Mouse (Mus musculus) left cerebral cortex, postnatal 14 days (tissue): ENCODE data around the gene Upk3bl. TPM values are rescaled to one million over a fixed set of nuclear protein-coding genes. Genes with fewer than 3 reads are reported as not detected.

Experiments
- DNase-seq, 2 experiments: peaks; one replicate each; pipeline ENCODE4 v3.0.0; 2021 to 2022; ENCODE audit warnings: low spot score in 2 of 2, mixed read lengths in 1 of 2
- intact Hi-C: fragments of 180-260 bp; cut with DNase I; formaldehyde crosslinking; loops from one replicate; pipeline ENCODE4 v1.15.1; 2025
- long read RNA-seq, 2 experiments: library from polyadenylated mRNA; stranded (forward); transcript quantifications; one replicate each; pipeline ENCODE4 v2.0.0; 2021
- total RNA-seq, 2 experiments: library from RNA; stranded (reverse); gene quantifications; 2 replicates each; pipeline ENCODE4 v1.2.3; 2021

The Upk3bl gene
- not detected for total RNA-seq
- long read RNA-seq, experiment 1 = 0 reads
- long read RNA-seq, experiment 2 = 0 reads

DNA sequence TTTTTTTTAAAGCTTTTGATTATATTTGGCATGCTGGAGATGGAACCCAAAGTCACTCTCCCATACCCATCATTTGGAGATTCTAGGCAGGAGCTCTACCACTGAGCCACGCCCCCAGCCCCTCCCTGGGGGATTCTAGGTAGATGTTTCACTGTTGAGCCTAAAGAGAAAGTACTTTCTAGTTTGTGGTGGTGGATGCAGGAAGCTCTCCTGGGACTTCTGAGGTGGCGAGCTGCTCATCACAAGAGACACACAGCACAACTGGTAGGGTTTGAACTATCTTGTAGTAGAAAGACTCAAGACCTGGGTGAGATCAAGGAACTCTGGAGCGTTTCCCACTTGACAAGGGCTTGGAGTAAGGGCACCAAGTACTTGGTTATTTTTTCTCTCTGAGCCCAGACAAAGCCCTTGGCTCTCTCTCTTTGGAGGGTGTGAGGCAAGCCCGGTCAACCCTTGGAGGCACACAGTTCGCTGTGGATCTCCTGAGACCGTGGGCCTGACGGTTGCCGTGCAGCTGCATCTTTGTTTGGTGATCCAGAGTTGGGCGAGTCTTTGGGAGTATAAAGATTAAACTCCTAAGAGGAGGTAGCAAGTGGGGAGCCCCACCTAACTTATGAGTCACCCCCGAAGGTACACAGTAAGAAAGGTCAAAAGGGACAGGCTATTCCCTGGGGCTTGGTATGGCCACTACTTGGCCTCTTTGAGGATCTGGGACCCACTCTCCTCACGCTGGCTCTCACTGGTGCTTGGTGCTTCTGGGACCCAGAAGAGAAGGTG lies at the start of gene Upk3bl:
Gene Upk3bl (plus strand): TSS at position 192 of the 777 bp plus-strand sequence.
- intact Hi-C loops = no loop called here
- DNase-seq = no peak

DNA sequence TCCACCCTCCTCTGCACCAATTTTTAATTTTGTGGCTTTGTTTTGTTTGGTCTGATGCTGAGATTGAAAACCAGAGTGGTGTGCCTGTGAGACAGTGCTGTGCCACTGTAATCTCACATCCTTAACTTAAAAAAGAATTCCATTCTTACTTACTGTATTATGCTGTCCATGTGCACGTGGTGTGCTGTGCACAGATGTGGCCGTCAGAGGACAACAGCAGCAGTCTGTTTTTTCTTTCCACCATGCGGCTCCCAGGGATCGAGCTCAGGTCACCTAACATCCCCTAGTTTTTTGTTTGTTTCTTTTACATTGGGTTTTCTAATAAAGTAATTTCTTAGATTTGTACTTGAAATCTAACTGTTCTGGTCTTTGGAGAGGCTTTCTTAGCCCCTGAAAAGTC lies 49.8 kb upstream of the Upk3bl start:
- intact Hi-C loops = no loop called here
- no peak for DNase-seq

DNA sequence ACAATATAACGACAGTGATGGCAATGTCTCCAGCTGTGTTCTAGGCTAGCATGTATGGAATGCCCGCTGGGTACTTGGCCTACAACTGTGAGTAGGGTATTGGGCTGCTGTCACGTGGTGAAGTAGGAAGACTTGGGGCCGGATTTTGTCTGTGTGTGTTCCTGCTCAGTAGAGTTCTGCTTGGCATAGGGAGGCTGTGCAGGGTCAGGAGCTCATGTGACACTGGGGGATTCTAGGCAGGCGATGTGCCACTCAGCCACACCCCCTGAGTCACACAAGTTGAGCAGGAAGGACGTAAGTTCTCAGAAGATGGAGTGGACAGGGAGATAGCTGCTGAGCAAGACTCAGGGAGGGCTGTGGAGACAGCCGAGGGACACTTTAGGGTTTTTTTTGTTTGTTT lies 46.5 kb upstream of the Upk3bl start:
- intact Hi-C loops = no loop called here
- DNase-seq = no peak

DNA sequence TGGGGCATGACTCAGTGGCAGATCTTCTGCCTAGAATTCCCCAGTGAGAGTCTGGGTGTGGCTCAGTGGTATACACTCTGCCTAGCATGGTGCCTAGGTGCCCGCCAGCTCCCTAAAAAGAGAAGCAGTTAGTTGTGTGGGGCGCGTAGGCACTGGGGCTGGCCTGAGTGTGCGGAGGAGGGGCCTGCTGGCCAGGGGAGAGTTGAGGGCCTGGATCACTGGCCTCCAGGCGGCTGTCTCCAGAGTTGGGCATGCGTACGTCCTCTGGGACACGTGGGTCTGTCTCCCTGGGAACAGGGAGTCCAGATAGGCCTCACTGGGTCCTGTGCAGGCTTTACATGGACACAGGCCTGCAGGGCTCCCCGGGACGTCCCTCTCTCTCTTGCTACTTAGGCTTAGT lies 39.4 kb upstream of the Upk3bl start:
- no peak for DNase-seq
- intact Hi-C loops = no loop called here

DNA sequence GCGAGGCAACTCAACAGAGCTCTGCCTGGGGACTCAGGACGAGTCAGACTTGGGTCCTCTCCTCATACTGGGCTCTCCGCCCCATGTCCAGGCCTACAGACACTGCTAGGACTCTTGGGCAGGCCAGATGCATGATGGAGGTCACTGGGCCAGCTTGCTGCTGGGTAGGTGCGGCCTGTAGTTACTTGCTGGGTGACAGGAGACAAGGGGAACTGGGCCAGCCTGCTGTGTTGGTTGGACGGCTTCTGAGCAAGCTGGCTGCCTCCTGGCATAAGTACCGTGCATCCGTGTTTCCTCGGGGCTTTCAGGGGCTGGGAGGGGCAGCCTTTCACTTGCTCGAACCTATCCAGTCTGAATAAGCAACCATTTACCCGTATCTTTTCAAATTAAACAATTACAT lies 38.7 kb upstream of the Upk3bl start:
- intact Hi-C loops = no loop called here
- DNase-seq = no peak

DNA sequence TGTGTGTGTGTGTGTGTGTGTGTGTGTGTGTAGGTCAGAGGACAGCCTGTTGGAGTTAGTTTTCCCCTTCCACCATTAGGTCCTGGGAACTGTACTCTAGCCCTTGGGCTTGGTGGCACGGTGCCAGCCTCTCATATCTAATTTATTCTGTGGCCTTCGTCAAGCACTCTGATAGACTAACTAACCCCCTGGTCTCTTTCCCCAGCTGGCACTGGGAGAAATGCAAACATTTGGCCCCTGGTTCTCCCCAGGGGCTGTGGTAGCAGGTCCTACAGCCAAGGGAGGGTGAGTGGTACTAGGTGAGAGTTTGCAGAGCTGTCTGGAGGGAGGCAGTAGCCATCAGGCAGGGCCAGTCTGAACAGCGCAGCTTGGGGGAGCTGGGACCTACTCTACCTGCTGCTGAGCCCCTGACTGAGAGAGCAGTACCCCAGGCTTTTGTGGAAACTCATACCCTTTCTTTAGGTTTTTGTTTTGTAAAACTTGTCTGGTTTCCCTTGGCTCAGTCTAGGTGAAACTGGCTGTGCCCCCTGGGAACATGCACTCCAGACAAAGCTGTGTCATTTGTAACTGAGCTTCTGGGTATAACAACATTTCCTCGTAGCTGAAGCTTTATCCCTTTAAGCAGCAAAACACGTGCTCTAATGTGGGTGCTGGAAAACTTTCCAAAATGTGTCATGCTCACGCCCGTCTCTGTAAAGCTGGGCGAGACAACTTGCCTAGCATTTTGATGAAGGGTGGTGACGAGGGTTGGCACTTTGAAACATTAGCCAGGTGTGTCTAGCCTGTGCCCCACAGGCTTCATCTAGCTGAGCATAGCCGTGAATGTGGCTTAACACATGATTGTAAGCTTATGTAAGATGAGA lies 38.0 kb upstream of the Upk3bl start:
- DNase-seq = no peak
- intact Hi-C loops = no loop called here

DNA sequence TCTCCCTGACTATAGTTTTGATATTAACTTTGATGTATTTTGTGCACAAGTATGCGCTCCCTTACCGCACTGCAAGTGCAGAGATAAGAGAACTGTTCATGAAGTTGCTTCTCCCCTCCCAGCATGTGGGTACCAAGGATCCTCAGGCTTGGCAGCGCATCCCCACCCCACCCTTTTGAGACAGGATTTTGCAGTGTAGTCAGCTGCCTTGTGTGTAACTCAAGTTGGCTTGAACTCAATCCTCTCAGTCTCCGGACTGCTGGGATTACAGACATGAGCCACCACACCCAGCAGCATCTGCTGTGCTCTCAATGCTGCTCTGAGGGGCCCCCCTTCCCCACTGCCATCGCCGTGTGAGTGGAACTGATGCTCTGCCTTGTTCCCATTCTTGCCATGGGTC lies 37.0 kb upstream of the Upk3bl start:
- DNase-seq = no peak
- intact Hi-C loops = no loop called here

DNA sequence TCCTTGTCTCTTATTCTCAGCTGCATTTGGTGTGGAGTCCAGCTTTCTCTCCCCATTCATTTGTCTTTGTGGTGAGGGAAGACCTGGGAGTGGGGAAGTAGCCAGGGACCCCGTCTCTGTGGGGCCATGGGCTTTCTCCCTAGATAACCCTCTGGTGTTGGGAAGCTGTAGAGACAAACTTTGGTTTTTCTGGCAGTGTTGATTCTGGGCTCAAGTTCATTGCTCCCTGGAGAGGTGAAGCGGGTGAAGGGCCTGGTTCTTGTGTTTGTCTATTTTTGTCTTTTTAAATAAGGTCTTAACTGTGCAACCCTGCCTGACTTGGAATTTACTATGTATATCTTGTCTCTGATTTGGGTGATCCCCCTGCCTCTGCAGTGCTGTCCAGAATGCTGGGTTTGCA lies 35.6 kb upstream of the Upk3bl start:
- no peak for DNase-seq
- intact Hi-C loops = no loop called here

DNA sequence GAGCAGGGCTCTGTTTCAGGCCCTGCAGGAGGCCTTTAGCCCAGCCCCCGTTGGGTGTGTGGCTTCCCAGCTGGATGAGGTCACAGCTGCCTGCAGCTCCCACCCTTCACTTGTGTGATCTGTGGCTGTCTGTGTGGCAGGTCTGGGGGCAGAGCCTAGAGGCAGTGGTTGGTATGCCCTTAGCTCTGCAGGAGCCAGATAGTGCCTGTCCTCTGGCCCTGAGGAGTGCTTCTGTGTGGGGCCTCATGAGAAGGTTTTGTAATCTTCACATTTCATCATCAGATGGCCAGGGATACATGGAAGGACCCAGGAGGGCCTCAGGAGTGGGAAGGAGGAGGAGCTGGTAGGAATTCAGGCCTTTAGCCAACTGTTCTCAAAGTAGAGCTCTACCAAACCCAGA lies 34.4 kb upstream of the Upk3bl start:
- no peak for DNase-seq
- intact Hi-C loops = no loop called here

DNA sequence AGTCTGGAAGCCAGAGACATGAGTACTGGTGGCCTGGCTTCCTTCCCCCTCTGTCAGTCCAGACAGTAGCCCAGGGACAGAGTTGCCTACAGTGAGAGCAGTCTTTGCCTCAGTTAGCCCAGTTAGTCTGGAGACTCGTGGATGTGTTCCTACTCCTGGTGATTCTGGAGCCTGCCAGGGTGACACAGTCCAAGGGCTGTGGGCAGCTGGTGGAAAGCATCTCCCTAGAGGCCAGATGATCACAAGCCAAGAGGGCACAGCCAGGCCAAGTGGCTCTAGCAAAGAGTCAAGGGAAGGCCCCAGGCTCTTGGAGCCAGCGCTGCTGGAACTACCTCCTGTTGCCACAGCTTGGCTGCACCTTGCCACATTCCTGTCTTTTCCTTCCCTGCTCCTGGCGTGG lies 28.6 kb upstream of the Upk3bl start:
- intact Hi-C loops = no loop called here
- DNase-seq = peak in 1 of 2 experiments; percentile 12

DNA sequence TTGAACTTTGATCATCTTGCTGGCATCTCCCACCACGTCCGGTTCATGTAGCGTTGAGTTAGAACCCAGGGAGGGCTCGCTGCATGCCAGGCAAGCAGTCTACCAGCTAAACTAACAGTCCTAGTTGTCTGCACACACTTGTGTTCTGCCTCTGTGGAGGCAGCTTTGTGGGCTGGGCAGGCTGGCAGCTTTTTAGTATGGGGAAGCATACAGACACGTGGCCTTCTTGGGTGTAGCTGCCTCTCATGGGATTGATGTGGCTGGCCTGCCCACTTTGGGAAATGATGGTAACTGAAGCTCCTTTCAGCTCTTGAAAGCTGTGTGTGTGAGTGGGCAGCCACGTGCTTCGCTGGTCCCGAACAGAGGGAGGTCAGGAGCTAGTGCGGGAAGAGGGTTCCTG lies 27.4 kb upstream of the Upk3bl start:
- DNase-seq = no peak
- intact Hi-C loops = no loop called here

DNA sequence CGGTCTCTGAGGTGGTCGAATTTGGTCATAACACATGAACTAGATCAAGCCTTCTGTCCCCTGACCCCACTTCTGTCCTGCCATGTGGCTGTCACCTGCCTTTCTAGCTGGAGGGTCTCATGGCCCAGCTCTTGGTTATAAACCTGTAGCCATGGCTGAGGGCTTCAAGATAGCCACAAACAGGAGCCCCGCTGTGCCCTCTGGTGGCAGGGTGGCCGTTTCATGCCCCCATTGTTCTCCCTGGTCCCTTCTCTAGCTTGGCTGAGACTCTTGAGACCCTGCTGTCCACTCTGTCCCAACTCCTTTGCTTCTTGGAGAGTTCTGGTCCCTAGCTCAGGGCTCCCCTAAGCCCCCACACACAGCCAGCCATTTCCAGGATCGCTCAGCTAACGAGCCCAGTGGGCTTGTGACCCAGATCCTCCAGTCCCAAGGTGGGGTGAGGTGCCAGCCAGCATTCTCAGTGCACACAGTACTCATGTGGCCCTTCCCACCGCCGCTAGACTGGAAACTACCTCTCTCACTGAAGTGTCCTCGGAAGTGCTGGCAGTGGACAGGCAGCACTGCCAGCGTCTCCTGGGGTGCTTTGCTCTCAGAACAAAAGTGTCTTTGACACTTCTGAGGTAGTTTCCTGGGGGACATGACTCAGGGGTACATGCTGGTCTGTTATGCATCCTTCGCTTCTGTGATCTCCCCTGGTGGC lies 26.5 kb upstream of the Upk3bl start:
- DNase-seq = no peak
- intact Hi-C loops = no loop called here

DNA sequence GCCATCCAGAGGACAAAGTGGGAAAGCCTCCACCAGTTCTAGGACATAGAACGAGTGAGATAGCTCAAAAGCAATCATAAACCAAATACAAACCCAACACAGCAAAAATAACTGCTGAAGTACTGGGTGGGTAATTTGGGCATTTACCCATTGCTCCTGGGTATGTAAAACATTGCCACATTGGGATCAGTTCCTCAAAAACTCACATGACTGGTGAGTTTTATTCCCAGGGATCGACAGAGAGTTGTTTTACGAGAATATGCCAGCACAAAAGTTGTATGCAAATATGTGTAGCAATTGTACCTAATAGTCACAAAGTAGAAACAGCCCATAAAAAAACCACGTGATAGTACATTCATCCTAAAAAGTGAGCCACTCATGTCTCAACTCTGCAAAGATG lies 19.4 kb upstream of the Upk3bl start:
- no peak for DNase-seq
- intact Hi-C loops = loop anchor here (5.0 kb wide), 1 partner anchor 48 kb away; no protein-coding TSS in a partner anchor

DNA sequence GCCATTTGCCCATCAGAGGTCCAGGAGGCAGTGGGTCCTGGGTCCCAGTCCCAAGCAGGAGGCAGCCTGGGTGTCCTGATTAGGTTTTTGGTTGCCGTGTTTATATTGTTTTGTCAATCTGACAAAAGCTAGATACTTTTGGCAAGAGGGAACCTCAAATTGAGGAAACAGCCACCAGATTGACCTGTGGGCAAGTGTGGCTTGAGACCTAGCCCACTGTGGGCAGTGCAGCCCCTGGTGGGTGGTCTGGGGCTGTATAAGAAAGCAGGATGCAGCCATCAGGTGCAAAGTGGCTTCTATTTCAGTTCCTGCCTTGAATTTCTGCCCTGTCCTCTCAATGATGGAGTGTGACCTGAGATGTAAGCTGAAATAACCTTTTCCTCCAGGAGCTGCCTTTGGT lies 19.0 kb upstream of the Upk3bl start:
- DNase-seq = no peak
- intact Hi-C loops = no loop called here

DNA sequence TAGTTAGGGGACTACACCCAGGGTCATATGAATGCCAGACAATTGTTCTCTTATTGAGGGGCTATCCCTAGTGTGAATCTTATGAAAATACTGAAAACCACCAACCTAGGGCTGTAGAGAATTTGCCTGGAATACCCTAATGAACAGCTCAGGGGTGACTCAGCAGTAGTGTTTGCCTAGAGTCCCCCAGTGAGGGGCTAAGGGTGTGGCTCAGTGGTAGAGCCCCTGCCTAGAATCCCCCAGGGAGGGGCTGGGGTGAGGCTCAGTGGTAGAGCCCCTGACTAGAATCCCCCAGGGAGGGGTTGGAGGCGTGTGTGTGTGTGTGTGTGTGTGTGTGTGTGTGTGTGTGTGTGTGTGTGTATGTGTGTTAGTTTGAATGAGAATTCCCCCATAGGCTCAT lies 17.6 kb upstream of the Upk3bl start:
- no peak for DNase-seq
- intact Hi-C loops = no loop called here

DNA sequence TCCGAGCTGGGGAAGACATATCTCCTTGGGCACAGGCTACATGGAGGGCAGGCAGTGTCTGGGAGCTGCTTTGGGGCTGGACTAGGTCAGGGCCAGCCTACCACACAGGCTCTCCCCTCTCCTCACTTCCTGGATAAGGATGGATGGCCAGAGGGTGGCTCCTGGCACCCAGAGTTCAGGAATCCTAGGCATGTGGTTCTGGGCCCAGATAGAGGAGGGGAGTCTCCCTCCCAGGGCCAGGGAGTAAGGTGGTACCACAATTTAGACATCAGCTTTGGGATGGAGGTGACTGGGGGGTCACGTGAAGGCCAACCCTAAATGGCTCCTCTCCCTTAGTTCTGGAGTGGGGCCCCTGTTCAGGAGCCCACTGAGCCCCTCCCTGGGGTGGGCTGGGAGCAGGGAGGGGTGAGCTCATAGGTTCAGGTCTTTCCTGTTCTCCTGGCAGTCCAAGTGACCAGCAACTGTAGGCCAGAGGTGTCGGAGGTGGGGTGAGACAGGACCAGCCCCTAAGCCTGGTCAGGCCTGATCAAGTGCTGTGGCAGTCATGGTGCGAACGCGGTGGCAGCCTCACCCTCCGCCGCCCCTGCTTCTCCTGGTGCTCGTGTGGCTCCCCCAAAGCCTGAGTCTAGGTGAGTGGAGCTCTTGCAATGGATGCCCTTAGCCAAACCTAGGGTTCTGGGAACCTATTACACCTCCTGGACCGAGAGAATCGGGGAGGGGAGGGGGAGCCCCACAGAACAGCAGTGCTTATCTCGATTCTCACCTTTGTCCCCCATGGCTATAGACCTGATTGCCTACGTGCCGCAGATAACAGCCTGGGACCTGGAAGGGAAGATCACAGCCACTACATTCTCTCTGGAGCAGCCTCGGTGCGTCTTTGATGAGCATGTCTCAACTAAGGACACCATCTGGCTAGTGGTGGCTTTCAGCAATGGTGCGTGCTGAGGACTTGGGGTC lies 15.8 kb upstream of the Upk3bl start, which contains the start of gene Upk3b:
Gene Upk3b (plus strand): TSS at position 239 of the 957 bp plus-strand sequence.
- no peak for DNase-seq
- intact Hi-C loops = no loop called here

DNA sequence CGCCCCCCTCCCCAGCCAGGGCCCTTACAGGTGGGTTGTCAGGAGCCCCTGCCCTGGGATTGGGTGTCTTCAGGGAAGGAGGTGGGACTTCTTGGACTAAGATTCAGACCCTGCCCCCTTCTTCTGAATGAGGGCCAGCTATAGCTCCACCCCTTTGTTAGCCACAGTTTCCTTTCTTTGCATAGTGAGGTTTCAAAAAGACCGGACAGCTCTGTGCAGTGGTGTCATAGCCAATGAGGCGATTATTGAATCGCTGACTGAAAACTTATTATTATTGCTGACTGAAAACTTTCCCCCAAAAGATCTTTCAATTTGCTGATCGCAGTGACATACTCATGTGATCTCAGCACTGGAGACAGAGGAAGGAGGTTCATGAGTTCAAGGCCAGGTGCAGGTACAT lies 14.1 kb upstream of the Upk3bl start:
- no peak for DNase-seq
- intact Hi-C loops = no loop called here

DNA sequence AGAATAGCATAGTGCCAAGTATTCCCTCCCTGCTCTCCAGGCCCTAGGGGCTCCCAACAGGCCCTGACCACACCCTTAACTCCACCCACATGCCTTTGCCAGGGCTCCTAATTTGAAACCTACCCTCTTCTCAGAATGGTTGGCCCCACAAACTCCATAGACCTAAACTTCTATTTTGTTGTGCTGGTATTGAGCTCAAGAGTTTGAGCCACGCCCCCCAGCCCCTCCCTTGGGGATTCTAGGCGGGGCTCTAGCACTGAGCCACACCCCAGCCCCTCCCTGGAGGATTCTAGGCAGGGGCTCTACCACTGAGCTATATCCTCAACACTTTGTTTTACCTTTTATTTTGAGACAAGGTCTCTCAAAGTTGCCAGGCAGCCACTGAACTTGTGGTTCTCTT lies 13.0 kb upstream of the Upk3bl start:
- intact Hi-C loops = no loop called here

DNA sequence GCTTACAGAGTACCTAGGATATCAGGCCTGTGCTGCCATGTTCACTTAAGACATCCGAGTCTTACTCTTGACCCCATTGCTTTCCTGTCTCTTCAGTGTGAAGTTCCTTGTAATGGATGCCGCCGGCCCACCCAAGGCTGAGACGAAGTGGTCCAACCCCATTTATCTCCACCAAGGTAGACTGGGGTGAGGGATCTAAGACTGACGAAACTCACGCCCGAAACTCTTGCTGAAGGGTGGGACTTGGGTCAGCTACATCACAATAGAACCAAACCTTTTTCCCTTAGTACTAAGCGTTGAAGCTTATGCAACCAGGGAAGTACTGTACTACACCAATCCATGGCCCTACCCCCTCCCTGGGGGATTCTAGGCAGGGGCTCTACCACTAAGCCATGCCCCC lies 12.6 kb upstream of the Upk3bl start:
- DNase-seq = no peak
- intact Hi-C loops = no loop called here

More for the DNA sequence above, 13.0 kb upstream of the Upk3bl start:
- DNase-seq = no peak
